Mouse (Mus musculus) retina, postnatal 7 days (tissue): ENCODE results near the gene Gm27021.

Experiments
- DNase-seq: peaks from one replicate; pipeline ENCODE4 v3.0.0-alpha.2; 2012; ENCODE audit warnings: low read depth, low spot score

Gm27021 gene

DNA sequence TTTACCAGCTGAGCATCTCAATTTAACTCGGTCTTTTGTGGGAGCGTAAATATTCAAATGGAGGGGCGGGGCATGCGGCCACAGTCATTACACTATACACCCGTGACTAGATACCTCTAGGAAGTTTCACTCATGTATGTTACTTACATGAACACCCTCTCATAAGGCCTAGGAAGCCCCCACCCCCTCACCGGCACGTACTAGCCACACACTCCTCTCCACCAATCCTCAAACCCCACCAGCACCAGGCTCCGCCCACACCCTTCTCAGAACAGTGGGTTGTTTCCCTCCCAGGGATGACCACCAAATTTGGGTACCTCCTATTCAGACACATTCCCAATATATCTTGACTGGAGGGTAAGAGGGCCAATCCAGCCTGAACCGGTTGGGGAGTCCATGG lies 60.4 kb downstream of the Gm27021 start:
- DNase-seq = no peak

- DNase-seq = no peak
Observed at GRCm38 (mm10) chr8:120602672-120603071, 65.2 kb downstream of the Gm27021 start.

DNA sequence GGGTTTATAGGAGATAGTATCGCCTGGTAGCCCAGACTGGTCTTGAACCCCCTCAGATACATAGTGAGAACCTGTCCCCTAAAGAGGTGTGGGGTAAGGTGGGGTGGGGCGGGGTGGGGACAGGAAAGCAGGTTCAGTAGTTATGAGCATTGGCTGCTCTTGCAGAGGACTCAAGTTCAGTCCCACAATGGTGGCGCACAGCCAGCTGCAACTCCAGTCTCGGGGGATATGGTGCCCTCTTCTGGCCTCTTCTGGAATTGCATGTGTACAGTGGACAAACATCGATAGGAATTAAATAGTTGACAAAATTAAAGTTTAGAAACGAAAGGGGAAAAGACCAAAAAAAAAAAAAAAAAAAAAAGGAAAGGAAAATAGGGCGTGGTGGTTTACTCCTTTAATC lies 68.4 kb downstream of the Gm27021 start:
- DNase-seq = no peak

DNA sequence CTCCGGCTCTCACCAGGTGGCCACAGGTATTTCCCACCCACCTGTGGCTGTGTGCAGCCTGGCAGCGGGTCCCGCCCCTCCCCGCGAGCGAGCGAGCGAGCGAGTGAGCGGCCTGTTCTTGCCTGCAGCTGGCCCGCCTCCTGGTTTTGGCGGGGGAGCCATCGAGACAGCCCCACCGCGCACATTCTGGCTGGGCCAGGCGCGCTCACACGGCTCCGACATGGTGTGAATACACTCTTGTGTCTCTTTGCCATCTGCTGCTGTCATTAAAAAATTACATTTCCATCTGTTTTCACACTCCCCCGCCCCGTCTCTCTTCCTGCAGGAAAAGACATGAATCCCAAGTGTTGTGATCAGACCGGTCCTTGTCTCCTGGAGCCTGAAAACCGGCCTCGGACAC lies 69.3 kb downstream of the Gm27021 start:
- DNase-seq = no peak

GRCm38 (mm10) chr8:120595963-120596362 lies 71.9 kb downstream of the Gm27021 start:
- DNase-seq = peak; percentile 72

GRCm38 (mm10) chr8:120594571-120594970 lies 73.3 kb downstream of the Gm27021 start:
- no peak for DNase-seq

DNA sequence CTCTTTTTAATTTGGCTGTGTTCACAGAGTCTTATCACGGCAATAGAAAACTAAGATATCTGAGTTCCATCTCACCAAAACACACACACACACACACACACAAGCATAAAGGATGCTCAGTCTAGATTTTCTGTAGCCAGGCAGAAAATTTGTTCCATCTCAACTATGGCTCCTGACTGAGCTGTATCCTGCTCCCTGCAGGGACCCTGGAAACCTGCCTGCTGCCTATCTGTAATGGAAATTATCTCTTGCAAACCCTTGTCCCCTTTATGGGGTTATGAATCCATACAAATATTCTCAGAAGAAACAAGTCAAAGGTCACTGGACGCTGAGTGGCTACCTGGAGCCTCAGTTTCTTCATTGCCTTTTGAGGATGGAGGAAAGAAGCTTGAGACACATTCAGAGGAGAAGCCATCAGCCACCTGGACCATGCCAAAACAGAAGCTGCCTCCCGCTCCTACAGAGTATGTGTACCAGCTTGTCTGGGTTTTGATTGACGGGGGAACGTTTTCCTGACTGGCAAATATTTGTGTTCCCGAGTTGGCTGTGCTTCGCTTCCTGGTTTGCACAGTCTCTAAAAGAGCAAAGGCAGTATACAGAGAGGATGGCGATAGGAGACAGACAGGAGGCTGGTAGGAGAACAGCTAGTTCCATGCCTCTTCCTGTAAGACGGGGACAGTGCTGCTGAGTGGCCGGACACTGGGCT lies 76.1 kb downstream of the Gm27021 start:
- no peak for DNase-seq

DNA sequence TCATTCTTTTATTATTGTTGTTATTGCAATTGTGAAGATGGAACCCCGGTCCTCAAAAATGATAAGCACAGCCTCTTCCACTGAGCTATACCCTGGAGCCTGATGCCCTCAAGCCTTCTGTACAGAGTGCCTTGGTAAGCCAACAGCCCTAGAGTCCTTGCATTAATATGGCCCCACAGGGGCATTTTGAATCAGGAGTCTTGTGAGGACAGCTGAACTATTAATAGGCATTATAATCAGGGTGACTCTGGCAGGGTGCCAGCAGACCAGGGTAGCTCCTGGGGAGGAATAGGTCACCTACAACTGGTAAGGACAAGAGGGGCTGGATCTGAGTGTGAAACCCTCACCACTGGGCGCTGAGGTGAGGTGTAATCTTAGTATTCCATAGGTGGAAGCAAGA lies 78.0 kb downstream of the Gm27021 start:
- no peak for DNase-seq

DNA sequence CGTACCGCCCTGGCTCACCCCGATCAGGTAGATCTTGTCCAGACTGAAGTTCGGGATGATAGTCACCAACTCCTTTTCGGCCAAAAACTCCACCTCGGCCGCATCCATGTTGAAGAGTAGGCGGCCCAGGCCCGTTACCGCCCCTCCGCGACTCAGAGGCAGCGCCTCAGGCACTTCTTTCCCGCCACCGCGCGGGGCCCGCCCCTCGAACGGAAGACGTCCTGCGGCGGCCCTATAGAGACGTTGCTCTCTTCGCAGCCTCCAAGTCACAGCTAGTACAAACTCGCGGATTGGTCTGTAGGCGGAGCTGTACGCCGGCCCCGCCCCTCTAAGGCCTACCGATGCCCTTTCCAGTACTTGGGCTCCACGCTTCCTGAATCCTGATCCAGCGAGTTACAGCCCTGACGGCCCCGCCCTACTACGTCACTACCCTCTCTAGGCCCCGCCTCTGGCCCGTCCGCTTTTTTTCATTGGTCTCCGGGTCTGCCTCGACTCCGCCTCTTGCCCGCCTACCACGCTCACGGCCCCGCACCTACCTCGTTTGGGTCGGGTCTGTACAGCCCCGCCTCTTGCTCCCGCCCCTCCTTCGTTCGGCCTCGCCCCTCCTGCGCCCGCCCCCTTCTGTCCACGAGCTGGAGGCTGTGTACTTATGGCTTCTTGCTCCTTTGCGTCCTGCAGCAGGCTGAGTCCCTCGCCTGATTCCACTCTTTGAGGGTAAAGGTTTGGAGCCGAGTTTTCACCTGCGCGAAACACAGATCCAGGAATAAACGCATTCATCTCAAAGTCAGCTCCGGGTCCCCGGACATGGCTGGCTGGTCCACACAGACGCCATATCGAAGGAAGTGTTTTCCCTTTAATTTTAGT lies 78.7 kb downstream of the Gm27021 start, which contains the start of gene Gins2:
TSS of gene Gins2 (minus strand) at position 397 of the 864 bp plus-strand sequence.
- DNase-seq = peak; percentile 97

GRCm38 (mm10) chr8:120585521-120585920 lies 82.4 kb downstream of the Gm27021 start:
- DNase-seq = no peak

DNA sequence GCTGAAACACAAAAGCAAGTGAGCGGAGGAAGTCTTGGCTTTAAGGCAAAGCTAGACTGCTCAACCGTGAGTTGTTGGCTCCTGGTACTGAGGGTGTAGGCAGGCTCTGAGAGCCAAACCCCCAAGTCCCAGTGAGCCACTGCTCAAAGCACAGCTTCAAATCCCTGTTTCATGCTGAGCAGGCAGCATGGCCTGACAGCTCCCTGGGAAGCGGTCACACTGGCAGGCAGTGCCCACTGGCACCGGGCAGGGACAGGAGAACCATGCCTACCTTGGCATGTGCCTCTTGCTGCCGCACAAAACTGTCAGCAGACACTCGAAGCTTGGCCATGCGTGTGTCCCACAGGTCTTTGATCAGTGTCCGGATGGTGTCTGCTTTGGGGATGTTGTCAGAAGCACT lies 86.1 kb downstream of the Gm27021 start:
- DNase-seq = no peak

GRCm38 (mm10) chr8:120581329-120581728 lies 86.5 kb downstream of the Gm27021 start:
- no peak for DNase-seq

DNA sequence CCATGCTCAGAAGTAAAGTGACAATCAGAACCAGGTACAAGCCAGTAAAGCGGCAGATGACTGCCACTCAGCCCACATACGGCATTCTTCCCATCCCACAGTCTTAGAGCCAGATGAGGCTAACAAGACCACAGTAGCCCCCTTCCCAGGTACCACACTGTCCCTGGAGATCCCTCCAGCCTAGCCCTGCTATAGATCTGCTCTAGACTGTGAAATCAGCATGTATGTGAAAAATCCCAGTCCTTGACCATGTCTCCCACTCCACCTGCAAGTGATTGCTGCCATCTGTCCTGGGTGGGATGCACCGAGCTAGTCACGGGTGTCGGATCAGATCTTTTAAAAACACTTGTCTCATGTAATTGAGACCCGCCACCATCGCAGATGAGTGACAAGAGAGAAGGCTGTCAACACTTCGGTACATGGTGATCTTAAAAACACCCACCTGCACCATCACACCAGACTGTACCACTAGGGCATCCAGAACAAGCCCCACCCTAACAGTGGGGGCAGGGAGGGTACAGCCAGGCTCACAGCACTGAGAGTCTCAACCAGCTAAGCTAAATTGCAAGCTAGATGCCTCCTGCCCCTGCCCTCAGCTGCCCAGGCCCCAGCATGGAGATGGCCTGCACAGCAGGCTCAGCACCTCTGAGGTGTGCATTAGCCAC lies 87.4 kb downstream of the Gm27021 start:
- no peak for DNase-seq

DNA sequence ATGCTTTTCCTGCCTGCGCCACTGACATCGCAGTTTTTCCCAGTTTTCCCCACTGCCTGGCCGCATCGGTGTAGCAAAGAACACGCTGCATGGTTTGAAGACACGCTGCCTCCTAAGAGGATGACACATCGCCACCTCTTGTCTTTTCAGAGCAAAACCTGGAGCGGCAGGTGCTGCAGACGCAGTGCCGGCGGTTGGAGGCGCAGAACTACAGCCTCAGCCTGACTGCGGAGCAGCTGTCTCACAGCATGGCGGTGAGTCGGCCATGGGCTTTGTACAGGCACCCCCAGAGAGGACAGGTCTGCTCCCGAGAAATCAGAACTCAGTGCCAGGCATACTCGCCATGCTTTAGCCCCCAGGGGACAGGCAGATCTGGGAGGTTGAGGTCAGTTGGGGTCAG lies 90.1 kb downstream of the Gm27021 start:
- DNase-seq = no peak

DNA sequence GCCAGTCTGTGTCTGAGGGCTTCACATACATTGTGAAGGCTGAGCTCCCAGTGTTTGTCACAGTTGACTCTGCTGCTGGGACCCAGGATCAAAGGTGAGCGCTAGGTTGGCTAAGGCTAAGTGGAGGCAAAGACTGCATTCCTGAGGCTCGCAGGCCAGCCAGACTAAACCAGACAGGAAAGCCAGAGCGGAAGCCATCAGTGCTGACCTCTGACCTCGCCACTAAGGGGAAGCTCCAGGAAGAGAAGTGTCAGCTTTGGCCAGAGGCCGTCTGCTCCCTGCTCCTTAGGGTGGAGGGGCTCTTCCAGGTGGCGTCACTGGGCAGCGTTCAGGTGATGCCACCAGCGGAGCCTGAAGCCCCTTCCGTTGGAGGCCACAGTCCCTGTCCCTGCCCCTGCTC lies 92.1 kb downstream of the Gm27021 start:
- DNase-seq = no peak

GRCm38 (mm10) chr8:120574941-120575340 lies 92.9 kb downstream of the Gm27021 start:
- DNase-seq = no peak

- DNase-seq = no peak
Observed at GRCm38 (mm10) chr8:120573866-120574265, 94.0 kb downstream of the Gm27021 start.

GRCm38 (mm10) chr8:120572534-120572933 lies 95.3 kb downstream of the Gm27021 start:
- DNase-seq = no peak

- no peak for DNase-seq
Observed at GRCm38 (mm10) chr8:120571561-120571960, 96.3 kb downstream of the Gm27021 start.

GRCm38 (mm10) chr8:120569939-120570715 lies 97.8 kb downstream of the Gm27021 start:
- peak; percentile 57 for DNase-seq

DNA sequence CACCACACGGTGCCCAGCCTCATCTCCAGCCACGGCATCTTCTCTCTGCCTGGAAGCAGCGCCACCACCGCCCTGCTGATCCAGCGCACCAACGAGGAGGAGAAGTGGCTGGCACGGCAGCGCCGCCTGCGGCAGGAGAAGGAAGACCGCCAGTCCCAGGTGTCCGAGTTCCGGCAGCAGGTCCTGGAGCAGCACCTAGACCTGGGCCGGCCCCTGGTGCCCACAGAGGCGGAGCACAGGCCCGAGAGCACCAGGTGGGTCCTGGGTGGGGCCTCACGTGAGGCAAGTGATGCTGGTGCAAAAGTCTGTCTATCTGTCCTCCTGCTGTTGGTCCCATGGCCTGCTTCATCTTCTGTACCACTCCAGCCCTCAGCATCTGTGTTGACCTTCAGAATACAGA lies 98.8 kb downstream of the Gm27021 start:
- DNase-seq = no peak
